Mouse (Mus musculus) kidney, adult 9 months (tissue): ENCODE results near the gene Rps6kl1.

Experiments
- DNase-seq: peaks from one replicate; pipeline ENCODE4 v3.0.0; 2022

Rps6kl1 gene

DNA sequence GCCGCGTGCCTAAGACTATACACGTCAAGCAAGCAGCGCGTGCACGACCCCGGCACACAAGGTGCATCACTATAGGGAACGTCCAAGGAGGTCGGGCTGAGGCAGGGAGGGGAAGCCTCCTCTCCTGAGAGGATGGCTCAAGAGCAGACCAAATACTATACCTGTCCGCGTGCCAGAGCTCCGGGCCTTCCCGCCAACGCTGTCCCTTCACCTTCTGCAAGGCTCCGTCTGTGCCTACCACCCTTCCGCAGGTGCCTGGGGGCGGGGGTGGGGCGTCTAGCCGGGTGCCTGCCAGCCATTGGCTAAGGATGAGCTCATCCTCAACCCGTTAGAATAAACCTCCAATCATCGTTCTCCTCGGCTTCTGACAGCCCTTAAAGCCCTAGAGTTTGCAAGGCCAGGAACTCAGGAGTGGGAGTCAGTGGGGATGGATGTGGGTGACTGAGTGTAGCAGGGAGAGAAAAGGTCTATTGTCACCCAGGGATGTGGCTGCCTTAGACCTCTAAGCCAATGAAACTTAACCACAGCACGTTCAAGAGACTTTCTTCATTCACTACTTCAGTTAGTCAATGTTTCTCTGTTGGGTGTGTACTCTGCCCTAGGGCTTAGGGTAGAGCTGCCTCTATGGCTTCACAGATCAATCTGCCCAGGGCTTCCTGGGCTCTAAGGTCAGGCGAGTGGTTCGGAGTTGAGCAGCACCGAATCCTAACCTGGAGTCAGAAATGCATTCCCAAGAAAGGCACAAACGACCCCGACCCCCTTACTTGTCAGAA lies at the start of gene Rps6kl1:
Gene Rps6kl1 (minus strand): TSS at position 263 of the 773 bp plus-strand sequence.
- DNase-seq = no peak

DNA sequence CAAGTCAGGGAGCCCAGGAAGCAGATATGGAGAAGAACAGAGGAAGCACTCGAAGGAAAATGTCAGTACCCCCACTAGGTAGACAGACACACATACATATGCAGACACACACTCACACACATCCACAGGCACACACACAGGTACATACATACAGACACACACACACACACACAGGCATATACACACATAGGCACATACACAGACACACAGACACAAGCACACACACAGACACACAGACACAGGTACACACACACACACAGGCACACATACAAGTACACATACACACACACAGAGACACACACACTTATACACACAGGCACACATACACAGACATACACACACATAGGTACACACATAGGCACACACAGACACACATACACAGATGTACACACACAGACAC lies 48.9 kb upstream of the Rps6kl1 start:
- DNase-seq = no peak

DNA sequence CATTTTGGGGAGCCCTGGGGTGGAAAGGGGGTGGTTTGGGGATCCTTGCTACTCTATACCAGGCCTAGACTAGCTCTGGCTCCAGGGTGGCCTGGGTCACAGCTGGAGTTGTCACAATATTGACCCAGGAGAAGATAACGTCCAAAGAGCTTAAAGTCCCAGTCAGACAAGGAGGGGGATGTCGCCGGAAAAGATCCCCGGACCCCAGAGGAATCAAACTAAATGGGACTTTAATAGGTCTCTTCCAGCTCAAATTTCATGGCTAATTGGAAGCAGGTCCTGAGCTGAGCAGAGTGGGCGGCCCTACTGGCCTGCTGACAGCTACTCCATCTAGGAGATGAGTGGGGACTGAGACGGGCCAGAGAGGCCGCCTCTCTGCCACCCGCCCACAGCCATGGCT lies 46.9 kb upstream of the Rps6kl1 start:
- DNase-seq = no peak

DNA sequence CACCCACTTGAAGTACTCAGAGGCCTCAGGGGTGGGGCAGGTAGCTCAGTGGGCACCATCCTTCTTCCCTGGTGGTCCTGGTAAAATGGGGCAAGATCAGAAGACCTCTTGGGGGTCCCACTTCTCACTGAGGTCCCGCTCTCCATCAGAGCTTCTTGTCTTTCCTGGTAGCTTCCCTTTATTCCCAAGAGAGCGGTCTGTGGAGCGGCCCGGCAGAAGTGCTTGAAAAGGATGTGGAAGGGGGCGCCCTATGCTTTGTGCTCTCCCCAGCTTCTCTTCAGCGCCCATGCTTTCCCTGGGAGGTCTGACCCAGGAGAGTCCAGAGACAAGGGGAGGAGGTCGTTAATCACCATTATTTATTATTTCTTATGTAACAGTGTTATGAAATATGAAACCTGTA lies 46.3 kb upstream of the Rps6kl1 start:
- DNase-seq = no peak

DNA sequence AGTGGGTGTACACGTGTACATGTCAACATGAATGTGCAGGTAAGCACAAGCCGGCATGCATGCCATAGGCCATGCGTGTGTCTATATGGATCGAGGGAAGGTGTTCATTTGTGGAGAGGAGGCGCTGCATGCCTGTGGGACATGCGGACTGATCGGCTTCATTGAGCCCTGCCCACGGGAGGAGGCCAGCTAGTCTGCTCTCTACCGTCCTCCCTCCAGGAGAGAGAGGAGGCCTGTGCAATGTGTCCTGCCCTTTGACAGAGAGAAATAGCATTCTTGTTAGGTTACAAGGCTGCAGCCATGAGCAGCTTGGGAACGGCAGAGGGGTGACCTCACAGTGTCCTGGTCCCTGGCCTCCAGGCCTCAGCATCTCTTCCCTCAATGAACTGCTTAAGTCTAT lies 45.1 kb upstream of the Rps6kl1 start:
- no peak for DNase-seq

DNA sequence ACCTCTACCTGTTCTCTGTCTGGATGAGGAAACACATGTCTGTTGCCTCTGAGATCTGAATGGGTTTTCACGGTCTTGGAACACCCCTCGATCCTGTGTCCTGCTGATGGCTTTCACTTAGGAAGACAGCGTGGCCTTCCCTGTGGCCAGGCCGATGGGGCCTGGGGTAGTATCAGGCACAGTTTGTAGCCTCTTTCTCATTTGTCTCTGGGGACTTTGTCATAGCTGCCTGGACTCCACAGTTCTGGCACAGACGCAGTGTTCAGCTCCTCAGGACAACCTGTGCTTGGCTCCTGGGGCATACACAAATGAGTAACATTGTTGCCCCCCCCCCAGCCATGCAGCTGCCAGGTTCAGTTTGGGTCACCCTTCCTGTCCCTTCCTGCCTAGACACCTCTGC lies 44.0 kb upstream of the Rps6kl1 start:
- DNase-seq = no peak

DNA sequence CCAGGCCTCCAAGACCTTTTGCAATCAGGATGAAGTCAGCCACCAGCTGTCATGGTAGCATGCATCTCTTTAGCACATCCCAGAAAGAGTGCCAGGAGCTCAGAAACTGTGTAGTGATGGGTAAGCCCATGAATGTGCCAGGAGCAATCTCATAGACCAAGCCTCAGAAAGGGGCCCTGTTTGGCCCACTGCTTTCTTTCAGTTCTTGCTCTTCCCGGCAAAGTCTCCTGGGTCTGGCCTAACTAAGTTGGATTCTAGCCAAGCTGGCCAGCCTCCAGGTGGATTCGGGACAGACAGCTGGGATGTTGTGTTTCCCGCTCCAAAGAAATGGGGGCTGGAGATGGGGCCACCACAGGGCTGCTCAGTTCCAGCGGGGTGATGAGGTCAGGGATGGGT lies 43.6 kb upstream of the Rps6kl1 start:
- DNase-seq = peak; percentile 77

DNA sequence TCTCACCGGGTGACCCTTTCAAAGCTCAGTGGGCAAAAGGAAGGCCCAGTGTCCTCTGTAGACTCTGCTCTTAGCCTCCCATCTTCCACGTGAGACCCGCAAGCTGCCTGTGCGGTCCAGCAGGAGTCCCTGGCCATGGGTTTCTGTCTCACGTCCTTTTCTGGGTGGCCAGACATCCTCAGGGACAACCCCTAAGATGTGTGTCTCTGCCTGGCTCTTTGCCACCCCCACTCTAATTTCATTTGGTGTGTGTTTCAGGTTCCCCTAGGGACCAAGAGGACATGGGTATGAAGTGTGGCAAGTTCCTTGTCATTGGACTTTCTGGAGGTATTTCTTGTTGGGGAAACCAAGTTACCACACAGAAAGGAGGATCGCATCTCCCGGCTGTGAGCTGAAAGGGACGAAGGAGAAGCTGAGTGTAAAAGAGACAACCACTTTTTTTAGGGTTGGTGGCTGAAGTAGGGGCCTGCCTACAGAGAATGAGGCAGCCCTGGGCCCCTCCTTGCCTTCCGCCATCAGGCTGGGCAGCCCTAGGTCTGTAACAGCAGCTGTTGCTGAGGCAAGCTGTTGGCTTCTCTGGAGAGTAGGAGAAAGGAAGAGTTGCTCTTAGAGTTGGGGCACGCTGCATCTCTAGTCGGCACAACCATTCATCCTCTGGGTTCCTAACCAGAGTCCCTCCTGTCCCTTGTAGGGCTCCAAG lies 43.0 kb upstream of the Rps6kl1 start:
- DNase-seq = no peak

DNA sequence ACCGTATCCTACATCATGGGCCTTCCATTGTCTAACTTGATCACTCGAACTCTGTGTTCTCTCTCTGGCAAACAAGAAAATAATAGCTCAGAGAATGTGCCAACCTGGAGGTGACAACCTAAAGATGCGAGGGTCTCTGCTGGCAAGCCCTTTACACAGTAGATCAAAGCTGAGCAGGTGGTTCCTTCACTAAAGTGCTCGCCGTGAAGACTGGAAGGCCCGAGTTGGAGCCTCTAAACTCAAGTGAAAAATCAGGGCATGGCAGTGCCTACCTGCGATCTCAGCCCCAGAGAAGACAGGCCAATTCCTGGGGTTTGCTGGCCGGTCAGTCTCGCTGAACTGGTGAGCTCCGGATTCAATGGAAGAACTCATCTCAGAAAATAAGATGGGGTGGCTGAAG lies 42.1 kb upstream of the Rps6kl1 start:
- DNase-seq = no peak

DNA sequence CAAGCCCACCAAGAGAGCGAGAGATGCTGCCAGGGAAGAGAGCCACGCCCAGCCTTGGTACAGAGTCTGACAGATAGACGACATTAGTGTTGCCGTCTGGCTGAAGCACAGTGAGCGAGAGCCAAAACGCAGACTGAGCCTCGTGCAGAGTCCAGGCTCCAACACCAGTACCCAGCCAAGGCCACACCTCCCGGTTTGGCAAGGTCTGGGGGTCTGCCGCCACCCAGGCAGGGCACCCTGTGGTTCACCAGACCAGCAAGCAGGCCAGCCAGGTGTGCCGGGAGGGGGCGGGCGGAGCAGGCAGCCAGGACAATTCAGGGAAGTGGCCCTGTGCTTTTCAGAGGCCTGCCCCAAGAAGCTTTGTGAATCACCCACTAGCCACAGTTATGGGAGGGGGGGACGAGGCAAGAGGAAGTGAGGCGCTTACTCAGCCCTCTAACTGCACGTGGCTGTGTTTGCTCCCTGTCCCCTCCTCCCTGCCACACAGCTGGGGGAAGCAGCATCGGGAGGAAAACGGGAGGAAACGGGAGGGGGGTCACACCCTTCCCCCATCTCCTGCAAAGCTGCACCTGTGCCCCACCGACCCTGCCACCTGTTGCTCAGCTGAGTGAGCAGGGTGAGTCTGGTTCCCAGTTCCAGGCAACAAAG lies 41.5 kb upstream of the Rps6kl1 start:
- peak; percentile 17 for DNase-seq

DNA sequence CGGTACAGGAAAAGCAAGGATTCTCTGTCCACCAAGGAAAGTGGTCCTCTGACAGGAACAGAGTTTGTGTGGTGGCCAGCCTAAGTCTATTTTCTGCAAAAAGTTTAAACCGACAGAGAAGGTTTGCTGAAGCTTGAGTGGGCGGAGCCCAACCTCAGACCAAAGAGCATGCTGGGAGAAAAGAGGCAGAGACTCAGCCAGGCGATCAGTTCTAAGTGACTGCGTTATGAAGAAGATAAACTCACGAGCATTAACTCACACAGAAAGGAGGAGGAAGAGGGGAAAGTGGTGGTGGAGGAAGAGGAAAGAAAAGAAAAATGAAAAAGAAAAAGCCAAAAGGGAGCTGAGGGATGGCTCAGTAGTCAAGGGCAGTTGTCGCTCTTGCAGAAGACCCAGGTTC lies 39.2 kb upstream of the Rps6kl1 start:
- no peak for DNase-seq

DNA sequence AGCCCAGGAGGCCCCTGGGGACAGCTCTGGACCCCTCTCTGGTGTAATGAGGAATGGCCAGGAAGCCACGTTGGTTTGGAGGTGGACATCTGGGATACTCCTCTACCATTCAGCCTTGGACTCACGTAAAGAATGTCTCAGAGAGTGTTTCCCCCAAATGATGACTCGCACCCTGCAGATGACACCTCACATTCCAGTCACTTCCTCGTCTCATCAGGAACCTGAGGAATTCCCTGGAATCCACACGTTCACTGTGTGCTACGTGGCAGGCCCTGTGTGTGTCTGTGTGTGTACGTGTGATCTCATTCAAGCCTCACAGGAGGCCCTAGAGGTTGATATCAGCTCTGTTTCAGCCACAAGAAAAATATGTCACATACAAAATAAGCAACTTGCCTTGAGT lies 35.3 kb upstream of the Rps6kl1 start:
- no peak for DNase-seq

DNA sequence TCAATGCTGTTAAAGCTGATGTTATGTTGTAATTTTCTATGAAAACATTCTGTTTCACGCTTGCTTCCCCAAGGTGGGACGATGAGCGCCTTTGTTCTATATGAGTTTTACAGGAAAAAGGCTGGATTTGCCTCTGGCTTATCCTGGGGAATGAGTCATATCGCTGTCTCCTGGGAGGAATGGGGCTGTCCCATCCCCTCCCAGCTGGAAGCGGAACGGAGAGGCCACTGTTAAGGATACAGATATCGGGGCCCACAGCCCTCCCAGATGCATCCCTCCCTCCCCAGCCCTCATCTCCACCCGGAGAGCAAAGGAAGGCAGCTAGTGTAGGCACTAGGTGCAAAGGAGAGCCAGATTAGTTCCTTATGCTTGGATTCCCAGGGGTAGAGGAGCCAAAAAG lies 34.7 kb upstream of the Rps6kl1 start:
- no peak for DNase-seq

DNA sequence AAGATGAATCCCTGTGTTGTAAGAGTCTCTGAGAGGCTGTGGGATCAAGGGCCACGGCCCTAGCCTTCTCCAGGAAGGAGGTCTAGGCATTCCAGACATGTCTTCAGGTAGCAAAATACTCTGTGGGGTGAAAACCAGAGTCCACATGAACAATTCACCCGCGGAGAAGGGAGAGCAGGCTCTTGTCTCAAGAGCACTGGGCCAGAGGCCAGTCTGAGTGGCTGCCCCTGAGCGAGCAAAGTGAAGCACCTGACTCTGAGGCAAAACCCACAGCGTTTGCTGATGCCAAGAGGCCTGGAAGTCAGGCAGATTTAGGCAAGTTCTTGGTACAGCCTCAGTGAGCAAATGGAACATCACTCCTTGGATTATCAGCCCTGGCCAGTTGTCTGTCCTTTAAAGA lies 33.1 kb upstream of the Rps6kl1 start:
- DNase-seq = no peak

DNA sequence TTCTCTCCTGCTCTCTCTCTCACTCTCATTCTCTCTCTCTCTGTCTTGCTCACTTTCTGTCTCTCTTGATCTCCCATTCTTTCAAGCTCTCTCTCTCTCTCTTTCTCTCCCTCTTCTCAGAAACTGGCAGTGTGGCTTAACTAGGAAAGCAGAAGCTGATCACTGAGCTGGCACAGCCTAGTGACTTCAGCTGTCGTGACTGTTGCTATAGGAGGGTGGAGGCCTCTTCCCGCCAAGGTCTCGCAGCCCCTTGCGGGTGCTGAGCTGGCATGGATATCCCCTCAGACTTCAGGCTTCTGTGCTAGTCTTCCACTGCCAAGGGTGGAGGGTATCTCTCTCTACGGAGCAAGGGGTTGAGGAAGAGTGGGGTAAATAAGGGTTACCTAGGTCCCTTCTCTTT lies 31.8 kb upstream of the Rps6kl1 start:
- DNase-seq = no peak

DNA sequence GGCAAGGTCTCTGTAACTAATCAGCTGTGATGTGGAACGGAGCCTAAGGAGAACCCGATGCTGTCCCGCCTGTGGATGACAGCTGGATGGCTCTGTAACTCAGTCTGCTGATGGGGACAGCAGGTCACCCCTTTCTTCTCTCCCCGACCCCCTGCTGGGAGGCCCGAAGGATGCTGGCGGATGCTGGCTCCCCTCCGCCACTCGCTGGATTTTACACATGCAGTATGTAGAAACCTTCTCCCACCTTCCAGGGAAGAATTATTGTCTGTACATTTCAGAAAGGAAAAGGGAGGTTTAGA lies 31.2 kb upstream of the Rps6kl1 start:
- no peak for DNase-seq

DNA sequence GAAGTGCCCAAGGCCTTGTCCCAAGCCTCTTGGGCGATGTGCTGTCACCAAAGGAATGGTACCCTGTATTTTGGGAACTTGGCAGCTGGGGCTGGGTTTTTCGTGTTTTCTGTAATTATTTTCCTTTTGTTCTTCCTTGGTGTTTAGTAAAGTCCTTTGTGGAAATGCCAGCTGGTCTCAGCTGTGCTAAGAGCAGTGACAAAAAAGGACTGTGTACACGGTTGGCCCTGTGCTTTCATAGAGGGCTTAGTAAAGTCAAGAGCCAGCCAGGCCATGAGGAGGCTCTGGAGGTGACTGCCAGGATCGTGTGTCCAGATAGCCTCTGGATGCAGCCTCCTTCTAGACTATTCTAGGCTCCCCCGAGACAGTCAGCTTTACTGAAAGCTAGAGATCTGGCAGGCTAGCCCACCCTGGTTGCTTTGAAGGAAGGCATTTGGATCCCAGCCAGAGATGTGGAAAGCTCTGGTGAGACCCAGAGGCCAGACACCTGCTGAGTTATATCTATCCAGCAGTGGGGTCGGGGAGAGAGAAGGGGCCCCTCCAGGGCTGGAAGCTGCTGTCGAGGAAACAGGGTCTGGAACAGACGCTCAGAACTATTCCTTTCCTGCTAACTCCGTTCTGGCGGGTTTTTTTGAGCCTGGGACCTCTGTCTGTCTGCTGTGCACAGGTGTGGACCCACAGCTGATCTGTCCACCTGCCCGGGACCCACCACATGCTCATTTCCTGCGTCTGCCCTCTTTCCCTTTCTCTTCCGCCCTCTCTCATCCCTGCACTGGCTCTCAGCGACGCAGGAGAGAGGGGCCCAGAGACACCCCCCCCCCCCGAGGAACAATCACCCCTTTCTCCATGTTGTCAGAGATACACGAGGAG lies 30.6 kb upstream of the Rps6kl1 start:
- DNase-seq = no peak

DNA sequence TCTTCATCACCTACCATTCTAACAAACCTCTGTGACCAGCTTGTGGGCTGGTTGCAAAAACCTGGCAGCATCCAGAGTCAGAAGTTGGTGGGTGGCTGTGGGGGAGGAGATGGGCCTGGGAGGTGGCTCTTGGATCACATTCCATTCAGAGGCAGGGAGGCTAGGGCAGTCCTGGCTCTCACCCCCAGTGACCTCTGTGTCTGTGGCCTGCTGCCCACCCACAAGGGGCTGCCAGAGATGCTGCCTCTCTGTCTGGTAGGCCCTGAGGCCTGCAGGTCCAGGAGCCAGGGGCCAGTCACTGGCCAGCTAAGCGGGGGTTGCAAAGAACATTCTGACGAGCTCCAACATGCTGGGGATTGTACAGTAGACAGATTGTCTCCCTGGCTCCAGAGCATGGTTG lies 27.2 kb upstream of the Rps6kl1 start:
- DNase-seq = no peak

DNA sequence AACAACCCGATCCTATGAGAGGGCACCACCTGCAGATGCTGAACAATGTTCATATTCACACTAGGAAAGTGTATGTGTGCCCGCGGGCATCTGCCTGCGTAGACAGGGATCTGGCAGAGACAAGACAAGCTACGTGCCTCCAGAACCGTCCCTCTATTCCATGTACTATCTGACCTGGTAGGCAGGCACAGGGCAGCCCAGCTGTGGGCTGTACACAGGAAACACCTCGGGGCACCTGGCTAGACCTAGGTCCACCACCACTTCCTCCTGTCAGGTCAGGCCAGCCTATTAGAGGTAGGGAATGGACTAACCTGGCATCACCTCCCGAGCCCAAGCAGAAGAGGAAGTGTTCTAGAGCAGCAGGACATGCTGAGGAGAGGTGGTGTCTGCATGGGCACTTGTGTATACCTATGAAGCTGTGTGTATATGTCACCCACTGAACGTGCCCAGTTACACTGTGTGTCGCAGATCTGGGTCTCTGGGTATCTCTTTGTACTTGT lies 26.7 kb upstream of the Rps6kl1 start, which contains the start of gene Pgf:
Gene Pgf (minus strand): TSS at position 51 of the 500 bp plus-strand sequence.
- no peak for DNase-seq

DNA sequence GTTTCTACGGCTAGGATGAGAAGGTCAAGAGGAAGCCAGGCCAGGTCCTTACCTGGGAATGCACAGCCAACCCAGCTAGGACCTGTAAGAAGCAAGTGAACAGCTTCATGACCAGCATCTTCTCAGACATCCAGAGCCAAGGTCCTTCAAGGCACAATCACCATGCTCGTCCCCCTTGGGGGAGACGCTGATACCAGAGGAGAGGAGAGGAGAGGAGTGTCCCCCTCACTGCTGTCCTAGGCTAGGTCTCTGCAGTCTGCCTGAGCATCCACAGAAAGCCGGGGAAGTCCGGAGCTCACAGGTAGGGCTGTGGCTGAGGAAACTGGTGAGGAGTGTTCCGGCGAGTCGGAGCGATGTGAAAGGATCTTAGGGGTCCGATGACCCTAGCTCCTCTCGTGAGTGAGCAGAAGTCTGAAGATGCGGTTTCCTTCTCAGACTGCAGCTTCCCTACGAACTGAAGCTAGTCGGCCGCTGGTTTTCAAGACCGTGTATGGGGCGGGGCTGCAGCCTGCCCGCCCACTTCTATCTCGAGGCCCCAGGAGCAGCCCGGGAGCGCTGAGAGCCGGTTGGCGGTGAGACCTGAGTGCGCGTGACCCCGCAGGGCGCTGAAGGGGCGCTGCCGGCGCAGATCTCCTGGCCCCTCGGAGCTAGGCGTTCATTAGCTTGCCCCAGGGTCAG lies 25.9 kb upstream of the Rps6kl1 start:
- peak; percentile 18 for DNase-seq

DNA sequence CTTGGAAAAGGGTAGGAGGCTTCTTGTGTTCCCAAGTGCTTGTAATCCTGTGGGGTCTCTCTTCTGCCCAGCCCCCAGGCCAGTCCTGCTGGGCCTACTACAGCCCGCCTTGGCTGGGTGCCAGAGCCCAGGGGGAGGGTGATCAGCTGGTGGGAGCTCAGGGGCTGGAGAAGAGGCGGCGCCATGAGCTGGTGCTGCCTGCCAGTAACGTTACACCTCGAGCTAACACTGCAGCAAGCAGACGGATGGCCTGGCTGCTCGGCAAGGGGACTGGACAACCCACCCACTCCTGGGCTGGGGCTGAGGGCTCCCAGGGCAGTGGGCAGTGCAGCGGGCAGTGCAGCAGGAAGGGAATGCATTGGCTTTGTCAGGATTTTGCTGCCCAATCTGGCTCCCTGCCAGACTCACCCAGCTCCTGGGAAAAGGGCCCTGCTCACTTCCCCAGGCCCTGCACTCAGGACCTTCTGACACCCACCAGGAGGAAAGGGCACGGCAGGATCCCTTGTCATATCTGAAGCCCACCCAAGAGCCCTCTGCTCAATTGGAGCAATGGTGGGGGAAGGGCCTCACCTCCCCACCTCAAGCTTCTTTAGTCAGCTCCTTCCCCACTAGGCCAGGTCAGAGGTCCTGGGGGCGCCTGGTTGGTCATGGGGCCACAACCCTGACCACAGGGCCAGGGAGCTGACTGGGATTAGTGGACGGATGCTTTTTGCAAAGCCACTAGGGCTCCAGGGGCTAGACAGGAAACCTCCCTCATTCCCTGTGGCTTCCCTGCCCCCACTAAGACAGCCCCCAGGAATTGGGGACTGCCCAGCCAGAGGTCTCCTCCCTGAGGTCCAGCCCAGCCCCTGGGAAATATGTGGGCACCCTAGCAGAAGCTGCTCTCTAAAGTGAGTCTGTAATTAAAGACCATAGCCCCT lies 25.1 kb upstream of the Rps6kl1 start:
- no peak for DNase-seq
